Mouse (Mus musculus) cerebellum, adult 11-12 months (tissue): ENCODE data around the gene Gse1.

Experiments
- DNase-seq: peaks from one replicate; pipeline ENCODE4 v3.0.0; 2022

Gse1 gene

DNA sequence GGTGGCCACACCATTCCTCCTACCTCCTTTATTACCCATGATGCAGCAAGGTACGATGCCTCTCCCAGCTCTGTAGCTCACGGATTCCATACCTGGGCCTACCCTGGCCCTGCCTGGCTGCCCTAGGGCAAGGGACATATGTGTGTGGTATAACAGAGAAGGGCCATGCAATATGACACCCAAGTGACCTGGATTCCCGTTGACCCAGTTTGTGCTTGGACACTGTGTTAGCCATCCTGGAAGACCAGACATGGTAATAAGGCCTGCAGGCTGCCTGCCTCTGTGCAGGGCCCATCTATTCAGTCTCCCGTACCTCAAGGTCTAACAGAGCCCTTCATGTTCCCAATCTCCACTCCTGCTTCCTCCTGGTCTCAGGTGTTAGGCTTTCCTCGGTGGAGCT lies 200.2 kb downstream of the Gse1 start:
- DNase-seq: no peak

- no peak for DNase-seq
These were observed 200.9 kb downstream of the Gse1 start for GRCm38 (mm10) chr8:120429116-120429515.

GRCm38 (mm10) chr8:120431042-120431441 lies 202.8 kb downstream of the Gse1 start:
- DNase-seq: peak; percentile 54

DNA sequence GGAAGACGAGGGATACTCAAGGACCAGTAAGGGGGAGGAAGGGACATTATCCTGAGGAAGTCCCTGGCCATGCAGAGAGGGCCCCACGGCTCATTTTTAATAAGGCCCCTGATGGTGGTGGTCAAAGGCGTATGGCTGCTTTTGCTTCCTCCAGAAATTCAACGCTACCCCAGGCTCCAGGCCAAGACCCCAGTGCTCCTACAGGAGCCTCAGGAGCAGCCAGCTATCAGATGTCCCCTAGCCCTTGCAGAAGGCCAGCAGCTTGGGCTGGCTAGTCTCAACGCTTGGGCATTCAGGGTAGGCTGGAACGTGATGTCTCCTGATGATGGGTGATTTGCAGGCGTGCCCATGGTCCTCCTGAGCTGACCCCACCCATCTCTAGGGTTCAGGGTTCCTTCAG lies 204.2 kb downstream of the Gse1 start:
- no peak for DNase-seq

GRCm38 (mm10) chr8:120433143-120433542 lies 204.9 kb downstream of the Gse1 start:
- no peak for DNase-seq

DNA sequence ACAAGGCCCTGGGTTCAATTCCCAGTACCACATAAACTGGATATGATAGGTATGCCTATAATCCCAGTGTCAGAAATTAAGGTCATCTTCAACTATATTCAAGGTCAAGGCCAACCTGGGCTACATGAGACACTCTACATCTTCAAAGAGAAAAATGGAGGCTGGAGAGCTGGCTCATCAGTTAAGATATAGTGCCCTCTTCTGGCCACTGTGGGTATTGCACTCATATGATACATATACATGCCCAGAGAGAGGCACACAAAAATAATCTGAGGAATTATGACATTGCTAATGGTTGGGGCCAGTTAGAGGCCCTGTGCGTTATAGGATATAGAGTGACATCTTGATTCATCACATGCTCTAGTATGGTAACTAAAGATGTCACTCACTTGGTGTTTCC lies 205.5 kb downstream of the Gse1 start:
- no peak for DNase-seq

DNA sequence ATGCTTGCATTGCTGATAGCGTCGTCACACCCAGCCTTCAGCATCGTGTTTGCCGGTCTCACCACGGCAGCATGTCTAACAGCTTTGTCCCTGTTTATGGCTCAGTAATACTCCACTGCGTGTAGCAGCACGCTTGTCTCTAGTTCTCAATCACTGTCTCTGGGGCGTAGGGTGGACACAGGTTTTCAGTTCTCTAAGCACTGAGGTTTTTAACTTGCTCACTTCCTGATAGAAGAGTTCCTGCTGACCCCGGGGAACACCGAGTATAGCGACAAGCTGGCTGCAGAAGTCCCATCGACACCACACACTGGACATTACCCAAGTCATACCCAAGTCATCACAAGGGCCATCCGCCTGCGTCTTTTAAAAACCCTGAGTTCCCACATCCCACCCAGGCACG lies 207.5 kb downstream of the Gse1 start:
- DNase-seq: no peak

GRCm38 (mm10) chr8:120436491-120437030 lies 208.3 kb downstream of the Gse1 start:
- no peak for DNase-seq

DNA sequence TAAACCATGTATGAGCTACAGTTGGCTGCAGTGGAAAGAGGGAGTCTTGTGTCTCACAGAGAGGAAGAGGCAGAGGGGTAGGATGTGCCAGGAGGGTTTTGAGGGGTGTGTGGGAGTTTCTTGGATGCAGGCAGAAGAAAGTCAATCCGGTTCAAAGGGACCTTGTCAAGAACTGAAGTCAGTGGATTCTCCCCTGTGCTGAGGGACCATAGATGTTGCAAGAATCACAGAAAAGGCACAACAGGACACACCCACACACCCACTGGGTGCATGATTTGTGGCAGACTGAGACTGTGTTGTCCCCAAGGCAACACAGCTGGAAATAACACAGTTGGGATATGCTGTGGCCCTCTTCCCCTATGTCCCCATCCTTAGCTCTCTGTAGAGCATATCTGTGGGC lies 209.0 kb downstream of the Gse1 start:
- no peak for DNase-seq

DNA sequence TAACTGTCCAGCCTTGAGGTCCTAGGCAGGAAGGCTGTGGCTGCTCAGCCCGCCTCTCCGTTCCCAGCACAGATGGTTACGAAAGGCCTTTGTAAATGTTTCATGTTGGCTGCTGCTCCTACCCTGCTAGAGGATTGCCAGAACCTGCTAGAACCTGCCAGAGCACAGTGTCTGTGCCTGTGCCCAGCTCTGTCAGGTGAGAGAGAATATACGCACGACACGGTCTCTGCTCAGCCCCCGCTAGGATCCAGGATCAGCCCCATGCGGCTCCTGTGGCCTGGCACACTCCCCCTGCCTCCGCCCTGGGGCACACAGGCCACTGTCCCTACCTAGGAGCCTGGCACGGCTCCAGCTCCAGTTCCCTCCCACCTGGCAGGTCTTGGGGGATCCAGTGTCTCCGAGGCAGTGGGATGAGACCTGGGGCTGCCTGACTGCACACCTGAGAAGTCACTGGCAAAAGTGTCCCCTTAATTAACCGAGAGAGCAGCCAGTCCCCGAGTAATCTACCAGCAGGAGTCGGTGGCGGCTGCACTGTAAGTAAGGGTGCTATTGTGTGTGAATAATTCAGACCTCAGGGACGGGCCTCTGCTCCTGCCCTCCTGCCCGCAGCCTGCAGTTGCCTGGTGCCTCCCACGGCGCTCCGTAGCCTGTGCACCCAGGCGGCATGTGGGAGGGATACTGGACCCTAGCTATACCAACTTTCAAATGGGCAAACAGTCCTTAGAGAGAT lies 209.6 kb downstream of the Gse1 start:
- DNase-seq: peak; percentile 83

DNA sequence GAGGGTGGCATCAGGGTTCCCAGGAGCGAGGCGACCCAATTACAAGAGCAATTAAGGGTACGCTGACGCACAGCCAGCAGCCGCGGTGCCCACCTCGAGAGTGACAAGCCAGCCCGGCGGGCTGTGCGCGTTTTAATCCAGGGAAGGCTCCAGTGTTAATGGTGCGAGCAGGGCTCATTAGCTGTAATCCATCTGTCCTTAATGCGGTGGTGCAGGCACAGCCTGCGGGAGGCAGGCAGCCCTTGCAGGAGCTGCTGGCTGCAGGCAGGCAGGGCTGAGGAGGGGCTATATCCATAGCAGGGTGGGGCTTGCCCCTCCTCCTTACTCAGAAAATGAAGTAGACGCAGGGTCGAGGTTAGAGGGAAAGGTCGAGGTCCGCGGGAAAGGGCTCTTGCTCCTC lies 211.1 kb downstream of the Gse1 start:
- no peak for DNase-seq

DNA sequence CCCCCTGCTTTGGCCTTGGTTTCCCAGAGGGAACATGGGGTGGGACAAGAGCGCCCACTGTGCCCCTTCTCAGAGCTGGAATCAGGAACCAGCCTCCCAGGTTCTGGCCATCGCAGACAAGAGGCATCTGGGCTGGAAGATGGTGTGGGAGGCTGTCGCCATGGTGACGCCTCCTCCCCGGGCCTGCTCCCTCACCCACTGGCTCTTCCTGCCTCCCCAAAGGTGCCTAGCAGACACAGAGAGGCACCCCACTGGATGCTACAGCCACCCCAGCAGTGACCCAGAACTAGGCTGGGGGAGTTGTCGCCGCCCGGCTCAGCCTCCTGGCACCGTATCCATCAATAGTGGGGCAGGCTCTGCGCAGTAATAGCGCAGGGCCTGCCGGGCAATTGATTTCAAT lies 212.5 kb downstream of the Gse1 start:
- DNase-seq: no peak

DNA sequence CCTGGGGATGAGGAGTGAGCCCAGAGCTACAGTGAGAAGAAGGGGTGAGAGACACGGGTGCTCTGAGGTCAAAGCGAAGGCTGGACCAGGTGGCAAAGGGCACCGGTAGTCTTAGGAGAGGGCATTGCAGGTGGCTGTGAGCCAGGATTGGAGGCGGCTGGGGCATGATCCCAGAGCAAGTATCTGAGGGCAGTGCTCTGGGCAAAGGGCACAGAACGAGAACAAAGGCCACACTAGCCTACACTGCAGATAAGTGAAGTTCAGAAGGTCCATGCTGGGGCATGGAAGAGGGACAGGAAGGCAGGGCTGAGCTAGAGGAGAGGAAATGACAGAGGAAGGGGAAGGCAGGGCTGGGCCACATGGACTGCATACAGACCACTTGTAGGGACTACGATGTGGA lies 213.4 kb downstream of the Gse1 start:
- DNase-seq: no peak

DNA sequence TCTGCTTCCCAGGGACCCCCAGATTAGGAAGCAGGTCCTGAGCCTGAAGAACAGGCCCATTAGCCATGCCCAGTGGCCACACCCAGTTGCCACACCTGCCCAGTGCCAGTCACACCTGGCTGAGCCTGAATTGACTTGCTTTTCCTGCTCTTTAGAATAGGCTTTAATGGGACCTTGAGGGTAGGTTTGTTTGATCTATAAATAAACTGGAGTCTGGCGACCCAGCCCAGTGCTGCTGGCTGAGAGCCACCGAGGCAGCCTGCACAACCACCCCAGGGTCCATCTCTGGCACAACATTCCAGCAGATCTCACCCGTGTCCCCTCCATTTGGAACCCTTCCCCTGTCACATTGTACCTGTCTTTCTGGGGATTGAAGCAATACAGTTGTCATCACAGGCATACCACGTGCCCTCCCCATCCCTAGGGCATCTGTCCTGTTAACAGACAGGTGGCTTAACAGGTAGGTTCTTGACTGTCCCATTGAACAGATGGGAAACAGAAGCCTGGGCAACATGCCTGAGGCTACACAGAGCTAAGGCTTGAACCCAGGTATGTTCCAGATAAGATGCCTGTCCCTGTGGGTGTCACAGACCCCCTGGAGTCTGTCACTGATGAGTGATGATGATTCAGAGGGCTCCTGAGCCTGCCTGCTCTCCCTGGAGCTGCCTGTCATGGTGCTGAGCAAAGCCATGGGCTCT lies 214.2 kb downstream of the Gse1 start:
- DNase-seq: no peak

DNA sequence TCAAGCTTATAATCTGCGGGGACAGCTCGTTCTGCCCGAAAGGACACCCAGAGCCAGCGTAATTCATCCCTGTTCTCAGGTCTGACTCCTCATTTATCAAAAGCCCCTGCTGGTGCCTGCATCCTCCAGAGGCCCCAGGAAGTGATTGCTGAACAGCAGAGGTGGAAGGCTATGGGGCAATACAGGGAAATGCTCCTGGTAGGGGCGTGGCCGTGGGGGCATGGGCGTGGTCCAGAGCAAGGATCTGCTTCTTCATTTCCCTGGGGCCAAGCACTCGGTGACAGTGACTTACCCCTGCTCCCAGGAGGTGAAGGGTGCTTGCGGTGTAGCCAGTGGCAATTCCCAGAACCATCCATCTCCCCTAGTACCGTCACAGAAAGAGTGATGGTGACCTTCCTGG lies 217.0 kb downstream of the Gse1 start:
- no peak for DNase-seq

DNA sequence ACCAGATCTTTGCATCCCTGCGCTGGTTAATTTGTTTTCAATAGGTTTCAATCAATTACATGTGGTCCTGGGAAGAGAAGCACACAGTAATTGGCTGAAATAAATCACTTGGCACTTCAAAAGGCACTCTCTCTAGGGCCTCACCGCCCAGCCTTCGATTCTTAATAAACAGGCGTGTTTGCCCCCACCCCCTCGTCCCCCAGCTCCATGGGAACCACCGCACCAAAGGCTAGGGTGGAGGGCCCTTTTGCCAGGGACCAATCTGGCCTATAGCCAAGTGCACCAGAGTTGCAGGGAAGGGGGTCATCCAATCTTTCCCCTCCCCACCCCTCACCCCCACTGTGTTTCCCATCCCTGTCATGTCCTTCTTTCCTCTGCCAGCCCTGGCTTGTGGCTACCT lies 219.9 kb downstream of the Gse1 start:
- DNase-seq: no peak

DNA sequence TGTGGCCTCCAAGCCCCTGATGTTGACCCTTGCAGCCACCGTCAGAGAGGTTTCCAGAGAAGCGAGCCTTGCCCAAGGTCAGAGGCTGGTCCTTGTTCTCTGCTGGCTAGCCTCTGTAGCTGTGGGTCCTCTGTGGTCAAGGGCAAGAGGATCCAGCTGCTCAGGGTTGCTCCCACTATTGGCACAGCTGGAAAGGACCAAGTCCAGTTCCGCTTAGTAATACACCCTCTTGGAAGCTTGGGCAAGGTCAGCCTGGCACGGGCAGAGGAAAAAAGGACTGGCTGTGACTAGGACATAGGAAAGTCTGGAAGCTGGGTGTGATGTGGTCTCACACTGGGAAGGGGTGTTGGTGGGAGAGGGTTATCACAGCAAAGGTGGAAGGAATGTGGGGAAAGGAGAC lies 220.9 kb downstream of the Gse1 start:
- no peak for DNase-seq

DNA sequence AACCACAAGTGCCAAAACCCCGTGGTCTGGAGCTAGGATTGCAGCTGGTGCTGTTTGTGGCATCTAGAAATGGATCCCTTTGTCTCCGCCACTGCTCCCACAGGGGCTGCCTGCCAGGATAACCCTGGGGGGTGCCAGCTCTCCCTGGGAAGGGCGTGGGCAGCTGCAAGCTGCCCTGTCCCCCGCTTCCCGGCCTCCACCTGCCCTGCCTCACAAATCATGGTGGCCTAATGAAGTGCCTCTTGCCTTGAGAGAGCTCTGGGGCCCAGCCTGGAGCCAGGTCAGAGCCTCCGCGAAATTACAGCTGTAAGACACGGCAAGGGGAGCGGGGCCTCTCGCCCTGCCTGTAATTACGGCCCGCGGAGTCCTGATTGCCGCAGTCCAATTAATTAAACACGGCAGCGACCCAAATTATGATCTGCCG lies 221.4 kb downstream of the Gse1 start:
- no peak for DNase-seq

GRCm38 (mm10) chr8:120452111-120452510 lies 223.9 kb downstream of the Gse1 start:
- no peak for DNase-seq

DNA sequence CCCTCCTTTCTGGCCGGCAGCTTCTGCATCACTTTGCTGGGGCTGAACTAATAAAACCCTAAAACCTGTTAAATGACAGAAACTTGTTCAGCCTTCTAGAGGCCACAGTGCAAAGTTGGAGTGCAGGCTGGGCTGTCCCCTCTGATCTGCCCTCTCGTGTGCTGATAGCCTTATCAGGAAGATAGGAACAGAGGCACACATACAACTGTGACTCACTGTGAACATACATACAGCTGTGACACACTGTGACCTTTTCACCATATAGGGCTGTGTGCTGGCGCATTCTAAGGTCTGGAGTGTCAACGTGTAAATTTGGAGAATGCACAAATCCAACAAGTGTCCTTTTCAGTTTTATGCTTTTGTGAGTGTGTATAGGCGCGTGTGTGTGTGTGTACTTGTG lies 226.1 kb downstream of the Gse1 start:
- no peak for DNase-seq

- DNase-seq: no peak
These were observed 232.1 kb downstream of the Gse1 start for GRCm38 (mm10) chr8:120460375-120460774.

- DNase-seq: no peak
These were observed 233.9 kb downstream of the Gse1 start for GRCm38 (mm10) chr8:120462119-120462551.

DNA sequence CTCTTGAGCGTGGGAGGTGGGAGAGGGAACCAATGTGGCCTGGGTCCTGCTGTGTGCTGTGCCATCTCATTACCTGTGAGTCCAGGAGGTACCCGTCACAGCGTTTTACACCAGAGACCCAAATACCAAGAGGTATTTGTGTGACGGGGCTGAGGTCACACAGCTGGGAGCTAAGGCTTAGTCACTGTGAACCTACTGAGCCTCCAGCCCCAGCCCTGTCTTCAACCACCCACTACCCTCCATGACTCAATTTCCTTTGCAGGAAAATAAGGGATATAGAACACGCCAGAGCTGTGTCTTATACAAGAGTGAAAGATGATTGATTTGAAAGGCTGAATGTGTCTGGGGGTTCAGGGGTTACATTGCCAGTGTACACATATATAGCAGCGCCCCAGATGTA lies 234.4 kb downstream of the Gse1 start:
- no peak for DNase-seq

GRCm38 (mm10) chr8:120463918-120464584 lies 235.8 kb downstream of the Gse1 start:
- DNase-seq: no peak
